Mouse (Mus musculus) CD4-positive helper T cell, adult 2 months (primary cell): ENCODE measurements around the gene Slc23a2.

Experiments
- DNase-seq: peaks from one replicate; pipeline ENCODE4 v3.0.0-alpha.2; 2012; ENCODE audit warnings: low read depth, missing footprints, low spot score

Gene Slc23a2

GRCm38 (mm10) chr2:132144971-132145691, at the start of gene Slc23a2:
Gene Slc23a2 (minus strand): TSS chr2:132145108.
- DNase-seq = peak; percentile 71

DNA sequence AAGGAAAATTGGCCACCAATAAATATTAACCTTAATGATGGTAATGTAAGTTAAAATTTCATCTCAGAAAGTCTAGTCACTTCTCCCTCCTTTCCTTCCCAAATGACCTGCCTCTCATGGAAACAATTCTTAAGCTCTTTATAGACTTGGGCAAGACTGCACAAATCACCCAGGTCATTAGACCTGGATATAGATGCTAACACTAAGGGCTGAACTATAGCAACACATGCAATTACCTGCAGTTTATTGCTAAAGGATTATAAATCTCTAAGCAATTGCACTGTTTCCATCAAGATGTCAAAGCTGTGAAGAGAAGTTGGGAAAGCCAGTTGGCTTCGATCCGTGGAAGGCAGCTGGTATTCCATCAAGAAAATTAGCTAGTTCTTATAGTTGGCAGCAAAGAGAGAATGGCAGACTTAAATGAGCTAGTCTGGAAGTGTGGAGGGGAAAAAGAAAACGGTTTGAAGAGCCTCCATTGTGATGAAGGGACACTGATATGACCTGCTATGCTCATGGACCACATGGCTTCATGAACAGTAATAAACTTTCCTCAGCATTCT, 45.8 kb upstream of the Slc23a2 start:
- DNase-seq = no peak

GRCm38 (mm10) chr2:132183874-132184273, 39.0 kb upstream of the Slc23a2 start:
- no peak for DNase-seq

DNA sequence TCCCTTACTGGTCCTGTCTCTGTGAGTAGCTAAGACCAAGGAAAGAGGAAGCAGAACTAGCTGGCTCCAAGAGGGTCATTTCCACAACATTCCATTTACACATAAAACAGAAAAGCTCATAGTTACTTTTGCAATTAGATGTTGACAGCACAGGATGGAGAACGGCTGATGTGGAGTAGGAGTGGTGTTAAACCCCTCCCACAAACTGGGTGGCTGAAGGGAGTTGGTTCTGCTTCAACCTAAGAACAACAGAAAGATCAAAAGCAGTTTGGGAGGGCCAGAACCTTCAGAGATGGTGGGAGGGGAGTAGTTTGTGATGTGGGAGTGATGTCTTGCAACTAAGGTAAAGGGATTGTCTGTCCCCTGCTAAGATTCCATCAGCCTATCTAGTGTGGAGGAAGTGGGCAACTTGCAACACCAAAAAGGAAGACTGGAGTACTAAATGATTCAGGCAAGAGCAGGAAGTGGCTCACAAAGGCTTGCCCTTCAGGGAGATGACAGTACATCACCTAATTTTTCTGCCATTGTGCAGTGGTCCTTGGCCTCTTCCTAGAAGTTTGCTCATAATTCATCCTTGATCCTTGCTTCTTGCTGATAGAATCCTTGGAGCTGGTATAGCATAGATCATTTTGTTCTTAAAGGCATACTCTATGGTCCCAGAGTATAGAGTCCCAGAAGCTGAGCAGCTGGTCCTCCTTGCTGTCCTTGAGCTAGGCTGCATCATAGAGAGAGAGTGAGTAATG, 35.7 kb upstream of the Slc23a2 start:
- DNase-seq = peak; percentile 36

DNA sequence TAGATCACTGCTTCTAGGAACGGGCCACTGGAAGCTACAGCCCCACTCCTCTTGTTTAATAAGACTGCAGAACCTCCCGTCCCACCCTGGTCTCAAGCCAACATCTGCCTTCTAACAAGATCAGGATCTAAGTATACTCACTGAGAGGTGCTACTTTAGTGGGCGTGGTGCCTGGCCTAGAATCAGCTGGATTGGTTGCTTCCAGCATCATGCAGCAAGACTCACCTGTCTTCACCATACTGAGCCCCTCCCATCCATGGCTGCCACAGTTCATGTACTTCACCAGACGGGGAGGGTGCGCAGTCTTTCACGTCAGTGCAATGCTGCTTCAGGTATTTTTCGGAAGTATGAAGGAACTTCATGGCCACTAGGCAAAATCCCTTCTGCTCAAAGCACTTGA, 34.5 kb upstream of the Slc23a2 start:
- DNase-seq = no peak

GRCm38 (mm10) chr2:132177406-132177805, 32.5 kb upstream of the Slc23a2 start:
- DNase-seq = no peak

GRCm38 (mm10) chr2:132176289-132176848, 31.5 kb upstream of the Slc23a2 start:
- DNase-seq = no peak

DNA sequence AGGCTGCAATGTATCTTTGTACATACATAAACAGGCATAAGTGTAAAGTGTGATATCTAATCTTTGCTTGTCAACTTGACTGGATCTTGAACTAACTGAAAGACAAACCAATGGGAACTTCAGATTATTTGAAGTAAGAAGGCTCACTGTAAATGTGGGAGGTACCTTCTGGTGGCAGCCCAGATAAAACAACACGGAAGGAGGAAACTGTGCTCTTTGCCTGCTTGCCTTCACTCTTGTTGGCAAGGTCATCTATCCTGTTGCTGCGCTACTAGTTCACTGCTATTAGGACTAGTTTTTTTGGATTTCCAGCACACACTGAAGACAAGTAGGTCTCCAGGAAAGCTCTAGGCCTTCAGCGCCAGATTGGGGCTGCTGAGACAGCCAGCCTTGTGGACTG, 29.1 kb upstream of the Slc23a2 start:
- no peak for DNase-seq

DNA sequence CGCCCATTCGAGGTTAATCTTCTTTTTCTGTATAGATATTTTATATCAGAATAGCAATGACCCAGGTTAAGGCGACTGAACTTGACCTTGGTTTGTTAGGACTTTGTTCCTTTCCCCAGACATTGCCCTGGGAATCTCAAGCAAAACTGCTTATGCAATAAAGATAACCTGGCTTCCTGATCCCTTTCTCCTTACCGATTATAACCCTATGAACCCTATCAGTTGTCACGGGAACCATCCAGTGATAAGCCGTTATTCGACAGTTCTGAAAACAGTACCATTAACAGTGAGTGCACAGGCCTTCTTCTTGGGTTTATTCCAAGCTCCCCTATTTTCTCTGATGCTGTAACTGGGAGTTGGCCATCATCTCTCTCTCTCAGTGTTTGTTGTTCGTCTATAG, 27.0 kb upstream of the Slc23a2 start:
- DNase-seq = no peak

DNA sequence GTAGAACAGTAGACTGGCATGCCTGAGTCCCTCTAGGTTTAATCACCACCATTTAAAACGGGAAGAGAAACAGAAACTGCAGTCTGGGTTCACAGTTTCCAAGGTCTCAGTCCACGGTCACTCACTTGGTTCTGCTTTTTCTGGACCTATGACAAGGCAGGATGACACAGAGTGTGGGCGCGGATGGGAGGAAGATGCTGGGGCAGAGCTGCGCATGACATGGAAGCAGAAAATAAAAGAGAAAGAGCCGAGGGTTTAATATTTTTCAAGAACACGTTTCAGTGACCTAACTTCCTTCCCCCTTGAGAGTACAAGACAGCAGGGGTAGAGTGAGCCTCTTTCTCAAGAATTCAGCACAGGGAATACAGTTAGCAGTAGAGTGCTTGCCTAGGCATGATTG, 24.2 kb upstream of the Slc23a2 start:
- DNase-seq = no peak

- DNase-seq = no peak
Observed at GRCm38 (mm10) chr2:132163626-132164025, 18.7 kb upstream of the Slc23a2 start.

DNA sequence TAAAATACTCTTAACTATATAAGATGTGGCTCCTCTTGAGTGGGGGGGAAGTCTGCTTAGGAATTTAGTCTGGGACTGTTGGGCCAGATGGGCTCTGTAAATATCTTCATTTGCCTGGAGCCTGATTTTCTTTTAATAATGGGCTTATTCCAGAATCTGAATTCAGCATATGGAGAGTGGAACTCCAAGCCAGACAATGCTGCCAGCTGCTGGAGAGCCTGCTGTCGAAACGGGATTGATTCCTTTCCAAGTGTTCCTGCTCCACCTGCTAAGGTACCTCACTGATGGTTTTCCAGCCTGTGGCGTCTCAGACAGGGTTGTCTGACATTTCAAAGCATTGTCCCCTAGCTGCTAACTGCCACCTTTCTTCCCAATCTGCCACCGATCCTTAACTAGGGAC, 12.6 kb upstream of the Slc23a2 start:
- no peak for DNase-seq

DNA sequence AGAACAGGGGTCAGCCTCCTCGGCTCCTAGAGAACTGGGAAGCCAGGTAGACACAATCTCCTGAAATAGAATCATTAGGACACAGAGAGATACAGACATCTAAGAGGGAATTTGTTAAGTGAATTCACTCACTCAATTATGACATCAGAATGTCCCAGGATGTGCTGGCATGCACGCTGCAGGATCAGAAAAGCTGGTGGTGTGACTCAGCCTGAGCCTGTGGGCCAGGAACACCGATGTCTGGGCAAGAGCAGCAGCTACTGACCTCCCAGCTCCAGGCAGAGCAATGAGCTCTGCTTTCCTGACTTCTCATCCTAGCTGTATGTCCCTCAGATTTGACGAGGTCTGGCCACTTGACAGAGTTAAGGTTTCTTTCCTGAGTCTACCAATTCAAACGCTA, 7.8 kb upstream of the Slc23a2 start:
- DNase-seq = no peak

DNA sequence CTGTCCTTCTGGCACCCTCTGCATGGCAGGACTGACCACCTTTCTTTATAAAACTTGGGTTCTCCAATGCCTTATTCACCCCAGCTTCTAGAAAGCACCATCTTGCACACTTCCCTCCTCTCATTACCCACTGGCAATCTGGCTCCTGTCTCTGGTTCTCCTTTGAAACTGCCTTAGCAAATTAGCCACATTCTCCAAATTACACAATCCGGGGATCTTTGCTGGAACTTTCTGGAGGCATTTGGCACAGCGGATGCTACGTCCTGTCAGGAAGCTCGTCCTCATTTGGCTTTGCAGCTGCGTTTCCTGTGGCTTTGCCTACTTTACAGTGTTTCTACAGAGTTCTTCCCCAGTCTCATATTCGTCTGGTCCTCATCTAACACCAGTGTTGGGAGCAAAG, 6.7 kb upstream of the Slc23a2 start:
- no peak for DNase-seq

GRCm38 (mm10) chr2:132150926-132151325, 6.0 kb upstream of the Slc23a2 start:
- DNase-seq = no peak

DNA sequence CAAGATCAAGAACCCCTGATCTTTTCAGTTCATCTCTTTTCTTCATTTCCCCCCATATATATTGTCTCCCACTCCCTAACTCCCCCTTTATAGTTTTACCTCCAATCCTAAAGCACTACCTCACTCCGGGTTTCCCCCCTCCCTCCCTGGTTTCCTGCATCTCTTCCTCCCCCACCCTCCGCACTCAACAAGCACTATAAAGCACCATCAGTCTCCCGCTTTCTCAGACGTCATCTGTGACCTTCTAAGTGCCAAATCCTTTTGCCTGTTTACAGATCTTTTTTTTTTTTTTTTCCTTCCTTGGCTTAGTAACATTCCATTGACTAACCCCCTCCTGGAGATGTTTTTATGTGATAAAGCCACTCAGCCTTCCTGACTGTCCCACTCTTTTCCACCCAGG, 1.6 kb upstream of the Slc23a2 start:
- peak; percentile 32 for DNase-seq

DNA sequence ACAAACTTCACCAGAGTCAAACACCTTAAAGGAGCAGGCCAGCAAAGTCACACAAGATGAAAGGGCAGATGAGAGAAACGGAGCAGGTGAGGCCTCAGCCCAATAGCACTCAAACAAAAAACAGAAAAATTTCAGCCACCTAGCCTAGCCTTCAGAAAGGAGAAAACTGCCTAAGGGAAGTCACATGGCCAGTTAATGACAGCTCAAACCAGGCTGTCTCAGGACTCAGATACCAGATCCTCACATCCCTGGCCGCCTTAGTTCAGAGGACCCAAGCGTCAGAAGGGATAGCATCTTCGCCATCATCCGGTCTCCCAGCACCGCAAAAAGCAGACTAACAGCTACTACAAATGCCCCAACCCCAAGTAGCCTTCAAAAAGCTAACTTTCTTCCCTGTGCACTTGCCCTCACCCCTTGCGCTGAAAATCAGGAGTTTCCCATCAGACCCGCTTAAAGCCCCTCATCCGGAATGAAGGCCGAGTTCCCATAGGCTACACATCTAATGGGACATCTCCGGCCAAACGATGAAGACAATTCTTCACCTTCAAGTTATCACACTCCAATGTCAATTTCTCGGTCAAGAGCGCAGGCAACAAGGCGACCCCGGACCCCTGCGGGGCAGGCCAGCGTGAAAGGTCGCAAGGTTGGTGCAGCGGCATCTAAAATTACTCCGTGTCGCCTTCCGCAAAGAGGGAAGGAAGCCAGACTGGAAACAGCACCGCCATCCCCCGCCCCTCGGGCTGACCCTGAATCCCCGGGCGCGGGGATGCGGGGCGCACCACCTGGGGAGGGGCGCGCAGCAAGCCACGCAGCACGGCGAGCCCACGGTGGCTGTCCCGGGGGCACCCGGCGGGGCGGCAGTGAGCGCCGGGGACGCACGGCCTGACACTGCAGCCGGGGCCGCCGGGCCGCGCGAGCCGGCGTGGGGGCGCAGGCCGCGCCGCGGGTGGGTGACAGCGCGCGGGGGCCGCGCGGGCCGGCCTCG, 673 bp downstream of the Slc23a2 start:
- peak; percentile 40 for DNase-seq

- no peak for DNase-seq
Observed at GRCm38 (mm10) chr2:132142606-132143005, 2.3 kb downstream of the Slc23a2 start.

- no peak for DNase-seq
Observed at GRCm38 (mm10) chr2:132140536-132140935, 4.4 kb downstream of the Slc23a2 start.

GRCm38 (mm10) chr2:132139099-132139498, 5.8 kb downstream of the Slc23a2 start:
- DNase-seq = no peak

- no peak for DNase-seq
Observed at GRCm38 (mm10) chr2:132135876-132136637, 8.9 kb downstream of the Slc23a2 start.
